Mouse (Mus musculus) induced T-regulatory cell, adult 2 months (primary cell): ENCODE data around the gene Hint1.

Experiments used
- DNase-seq: peaks from one replicate; pipeline ENCODE4 v3.0.0-alpha.2; 2012; ENCODE audit warnings: low read depth

The Hint1 gene

DNA sequence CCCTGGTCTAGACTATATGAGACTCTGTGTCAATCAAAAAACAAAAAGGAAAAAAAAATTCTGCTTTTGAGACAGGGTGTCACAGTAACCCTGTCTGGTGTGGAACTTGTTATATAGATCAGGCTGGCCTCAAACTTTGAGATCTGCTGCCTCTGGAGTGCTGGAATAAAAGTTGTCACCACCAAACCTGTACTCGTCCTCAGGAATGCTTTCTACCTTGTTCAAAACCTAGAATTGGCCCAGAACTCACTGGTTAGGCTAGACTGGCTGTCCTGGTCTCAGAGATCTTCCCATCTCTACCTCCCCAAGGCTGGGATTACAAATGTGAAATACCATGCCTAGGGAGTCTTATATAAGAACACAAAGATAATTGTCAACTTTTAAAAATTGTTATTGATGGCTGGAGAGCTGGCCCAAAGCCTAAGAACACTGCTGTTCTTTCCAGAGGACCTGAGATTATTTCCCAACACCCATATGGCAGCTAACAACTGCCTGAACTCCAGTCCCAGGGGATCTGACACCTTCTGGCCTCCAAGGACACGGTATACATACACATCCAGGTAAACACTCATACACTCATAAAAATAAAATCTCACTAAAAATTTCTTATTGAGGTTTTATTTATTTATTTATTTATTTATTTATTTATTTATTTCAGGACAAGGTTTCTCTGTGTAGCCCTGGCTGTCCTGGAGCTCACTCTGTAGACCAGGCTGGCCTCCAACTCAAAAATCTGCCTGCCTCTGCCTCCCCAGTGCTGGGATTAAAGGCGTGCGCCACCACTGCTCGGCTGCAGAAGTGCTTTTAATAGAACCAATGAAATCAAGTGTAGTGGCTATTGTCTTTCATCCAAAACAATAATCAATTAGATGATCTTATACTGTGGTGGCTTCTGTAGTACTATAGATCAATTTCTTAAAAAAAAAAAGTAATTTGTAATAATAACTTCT lies 4.4 kb upstream of the Hint1 start:
- DNase-seq: no peak

- peak; percentile 70 for DNase-seq
Measured at GRCm38 (mm10) chr11:54862621-54863520, 3.3 kb upstream of the Hint1 start.

GRCm38 (mm10) chr11:54865330-54866085 lies 675 bp upstream of the Hint1 start:
- DNase-seq: no peak

DNA sequence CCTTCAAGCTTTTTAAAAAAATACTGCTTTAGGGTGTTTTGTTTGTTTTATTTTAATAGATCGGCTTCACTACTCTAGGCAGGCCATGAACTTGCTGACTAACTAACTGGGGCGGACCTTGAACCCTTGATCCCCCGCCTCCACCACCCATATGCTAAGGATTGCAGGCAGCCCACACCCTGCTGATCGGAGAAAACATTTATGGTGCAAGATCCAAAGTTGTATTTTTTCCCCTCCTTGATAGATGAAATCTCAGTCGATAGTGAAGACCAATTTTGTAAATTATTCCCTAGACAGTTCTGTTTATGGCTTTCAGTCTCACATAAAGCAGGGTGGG lies 834 bp downstream of the Hint1 start:
- DNase-seq: no peak

GRCm38 (mm10) chr11:54867903-54868434 lies 1.8 kb downstream of the Hint1 start:
- peak; percentile 42 for DNase-seq

DNA sequence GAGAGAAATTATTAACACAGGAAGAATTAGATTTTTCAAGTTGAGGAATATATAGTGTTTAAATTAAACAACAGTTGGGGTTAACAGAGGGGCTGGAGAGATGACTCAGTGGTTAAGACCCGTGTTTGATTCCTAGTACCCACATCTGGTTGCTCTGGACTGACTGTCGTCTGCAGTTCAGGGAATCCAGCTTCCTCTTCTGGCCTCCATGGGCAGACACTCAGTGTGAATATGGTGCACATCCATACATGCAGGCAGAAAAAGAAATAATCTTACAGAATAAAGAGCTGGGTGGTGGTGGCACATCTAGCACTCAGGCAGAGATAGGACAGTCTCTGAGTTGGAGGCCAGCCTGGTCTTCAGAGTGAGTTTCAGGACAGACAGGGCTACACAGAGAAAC lies 2.3 kb downstream of the Hint1 start:
- no peak for DNase-seq

DNA sequence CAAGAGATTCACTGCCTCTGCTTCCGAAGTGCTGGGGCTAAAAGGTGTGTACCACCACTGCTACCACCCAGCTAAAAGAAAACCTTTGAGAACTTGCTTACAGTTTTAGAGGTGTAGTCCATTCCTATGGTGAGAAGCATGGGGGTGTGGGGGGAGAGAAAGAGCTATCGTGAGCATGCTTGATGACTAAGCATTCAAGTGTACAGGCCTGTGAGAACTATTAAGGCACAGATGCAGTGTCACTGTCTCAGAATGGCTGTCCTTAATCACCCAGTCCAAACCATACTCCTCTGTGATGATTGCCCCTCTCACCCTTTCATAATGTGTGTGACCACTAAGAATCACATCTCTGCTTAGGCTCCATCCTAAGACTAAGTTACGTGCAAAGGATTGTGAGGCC lies 3.1 kb downstream of the Hint1 start:
- DNase-seq: no peak

DNA sequence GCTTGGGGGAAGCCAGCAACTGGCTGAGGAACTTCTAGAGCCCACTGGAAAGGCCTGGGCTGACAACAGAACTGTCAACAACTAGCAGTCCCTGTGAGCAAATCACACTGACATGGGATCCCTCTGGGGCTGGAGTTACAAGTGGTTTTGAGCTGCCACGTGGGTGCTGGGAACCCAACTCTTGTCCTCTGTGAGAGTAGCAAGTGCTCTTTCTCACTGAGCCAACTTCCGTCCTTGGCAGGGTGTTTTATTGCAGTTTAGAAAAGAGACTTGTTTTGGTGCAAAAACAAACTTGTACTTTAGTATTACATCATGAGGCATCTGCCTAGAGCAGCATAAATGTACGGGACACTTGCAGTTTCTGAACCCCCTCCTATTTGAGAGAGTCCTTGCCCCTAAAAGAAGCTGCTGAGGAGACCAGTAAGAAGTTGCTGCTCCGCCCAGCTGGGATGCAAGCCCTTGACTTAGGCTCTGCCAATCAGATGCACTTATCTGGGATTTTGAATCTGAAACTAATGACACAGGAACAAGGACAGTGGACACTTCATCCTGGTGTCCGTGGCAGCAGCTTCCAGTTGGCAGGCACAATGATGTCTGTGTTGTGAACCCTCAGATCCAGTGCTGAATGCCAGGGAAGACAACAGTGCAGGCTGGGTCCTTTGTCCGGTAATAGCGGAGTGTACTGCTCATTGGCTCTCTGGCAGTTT lies 5.8 kb downstream of the Hint1 start:
- no peak for DNase-seq

DNA sequence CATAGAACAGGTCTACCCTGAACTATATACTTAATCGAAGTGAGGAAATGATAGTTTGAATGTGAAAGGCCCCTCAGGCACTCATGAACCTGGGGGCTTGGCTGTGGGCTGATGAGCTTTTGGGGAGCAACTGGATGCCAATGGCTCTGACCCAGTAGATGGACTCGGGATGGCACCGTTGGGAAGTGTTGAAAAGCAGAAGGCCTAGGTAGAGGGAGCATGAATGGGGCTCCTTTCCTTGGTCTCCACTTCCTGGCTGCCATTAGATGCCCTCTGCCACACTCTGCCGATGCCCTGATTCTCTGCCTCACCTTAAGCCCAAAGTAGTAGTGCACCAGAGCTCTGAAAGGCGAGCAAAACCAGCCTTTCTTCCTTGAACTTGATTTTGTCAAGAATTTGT lies 9.8 kb downstream of the Hint1 start:
- no peak for DNase-seq

- peak; percentile 60 for DNase-seq
Measured at GRCm38 (mm10) chr11:54878893-54879292, 12.7 kb downstream of the Hint1 start.

DNA sequence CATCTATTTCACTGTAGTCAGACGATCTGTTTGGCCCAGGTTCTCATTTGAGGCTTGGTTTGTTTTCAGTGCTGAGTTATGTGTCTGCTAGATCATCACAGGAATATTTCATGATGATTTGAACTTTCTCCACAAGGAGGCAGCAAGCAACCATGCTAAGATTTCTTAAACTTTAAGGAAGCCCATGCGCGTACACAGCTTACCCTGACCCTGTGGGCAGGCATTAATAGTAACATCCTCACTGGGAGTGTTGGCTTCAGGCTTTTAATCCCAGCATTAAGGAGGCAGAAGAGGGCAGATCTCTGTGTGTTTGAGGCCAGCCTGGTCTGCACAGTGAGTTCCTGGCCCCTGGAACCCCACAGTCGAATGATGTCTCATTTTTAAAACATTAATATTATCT lies 13.3 kb downstream of the Hint1 start:
- peak; percentile 92 for DNase-seq

DNA sequence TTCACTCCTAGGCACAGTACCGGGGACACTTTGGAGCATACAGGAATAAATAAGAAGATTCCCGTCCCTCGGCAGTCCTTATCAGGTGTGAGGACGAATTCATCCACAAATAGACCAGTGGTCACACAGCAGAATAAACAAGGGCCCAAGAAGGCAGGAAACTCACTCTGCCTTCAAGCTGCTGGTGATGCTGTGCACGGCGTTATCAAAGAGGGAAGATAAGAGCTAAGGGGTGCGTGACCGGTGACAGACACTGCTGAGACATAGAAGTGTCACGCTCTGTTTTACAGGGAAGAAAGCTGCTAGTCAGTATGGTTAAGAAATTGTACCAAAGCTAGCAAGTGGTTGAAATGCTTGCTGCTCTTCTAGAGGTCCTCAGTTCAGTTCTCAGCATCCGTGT lies 13.7 kb downstream of the Hint1 start:
- DNase-seq: no peak

DNA sequence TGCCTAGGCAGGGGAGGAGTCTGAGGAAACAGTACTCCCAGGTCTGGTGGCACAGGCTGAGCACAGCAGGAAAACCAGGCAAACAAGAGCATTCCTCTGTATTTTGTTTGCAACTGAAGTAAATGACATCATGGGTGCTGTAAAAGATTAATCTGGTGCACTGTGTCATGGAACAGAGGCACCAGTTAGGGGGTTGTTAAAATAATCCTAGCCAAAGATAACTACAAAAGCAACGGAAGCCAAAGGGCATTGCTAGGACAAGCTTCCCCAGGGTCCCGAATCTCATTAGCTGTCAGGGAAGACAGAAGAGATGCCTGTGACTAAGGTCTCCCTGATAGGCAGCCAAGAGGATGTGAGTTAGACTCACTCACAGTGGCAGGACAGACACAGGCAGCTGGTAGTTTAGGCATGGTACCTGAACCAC lies 14.9 kb downstream of the Hint1 start:
- DNase-seq: no peak

GRCm38 (mm10) chr11:54882671-54883070 lies 16.5 kb downstream of the Hint1 start:
- DNase-seq: no peak

DNA sequence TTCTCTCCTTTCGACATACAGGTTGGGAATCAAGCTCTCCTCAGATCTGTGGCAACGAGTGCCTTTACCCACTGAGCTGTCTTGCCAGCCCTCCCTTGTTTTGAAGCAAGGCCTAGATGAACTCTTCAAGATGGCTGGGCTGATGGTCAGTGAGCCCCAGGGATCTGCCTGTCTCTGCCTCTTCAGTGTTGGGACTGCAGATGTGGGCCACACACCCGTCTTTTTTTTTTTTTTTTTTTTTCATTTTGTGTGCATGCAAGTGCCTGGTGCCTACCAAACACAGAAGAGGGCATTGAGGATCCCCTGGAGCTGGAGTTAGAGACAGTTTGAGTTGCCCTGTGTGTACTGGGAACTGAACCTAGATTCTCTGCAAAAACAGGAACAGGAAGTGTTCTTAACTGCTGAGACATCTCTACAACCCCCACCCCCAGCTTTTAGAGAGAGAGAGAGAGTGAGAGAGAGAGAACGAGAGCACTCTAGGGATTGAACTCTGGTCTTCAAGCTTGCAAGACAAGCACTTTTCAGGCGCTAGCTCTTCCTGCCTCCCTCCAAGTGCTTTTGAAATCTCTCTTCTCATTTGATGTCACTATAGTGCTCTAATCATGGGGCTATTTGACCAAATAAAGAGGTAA lies 18.1 kb downstream of the Hint1 start:
- DNase-seq: peak; percentile 69

DNA sequence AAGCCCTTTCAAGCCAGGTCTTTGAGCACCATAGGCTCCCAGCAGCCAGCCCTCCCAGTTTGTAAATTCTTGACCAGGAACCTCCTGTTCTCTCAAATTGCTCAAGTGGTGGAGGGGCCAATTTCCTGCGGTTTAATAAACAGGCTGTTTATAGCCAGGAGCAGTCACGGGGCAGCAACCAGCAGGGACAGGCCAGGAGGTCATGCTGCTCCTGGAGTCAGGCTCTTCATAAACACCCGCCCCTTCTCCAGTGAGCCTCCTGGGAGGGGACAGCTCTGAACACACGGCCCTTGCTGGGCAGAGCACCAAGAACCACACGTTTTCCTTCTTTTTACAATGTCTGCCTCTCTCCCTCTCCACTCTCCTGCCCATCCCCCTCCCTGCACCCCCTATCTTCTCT lies 18.8 kb downstream of the Hint1 start:
- no peak for DNase-seq

GRCm38 (mm10) chr11:54885406-54885805 lies 19.2 kb downstream of the Hint1 start:
- no peak for DNase-seq

GRCm38 (mm10) chr11:54887927-54888326 lies 21.7 kb downstream of the Hint1 start:
- DNase-seq: no peak

DNA sequence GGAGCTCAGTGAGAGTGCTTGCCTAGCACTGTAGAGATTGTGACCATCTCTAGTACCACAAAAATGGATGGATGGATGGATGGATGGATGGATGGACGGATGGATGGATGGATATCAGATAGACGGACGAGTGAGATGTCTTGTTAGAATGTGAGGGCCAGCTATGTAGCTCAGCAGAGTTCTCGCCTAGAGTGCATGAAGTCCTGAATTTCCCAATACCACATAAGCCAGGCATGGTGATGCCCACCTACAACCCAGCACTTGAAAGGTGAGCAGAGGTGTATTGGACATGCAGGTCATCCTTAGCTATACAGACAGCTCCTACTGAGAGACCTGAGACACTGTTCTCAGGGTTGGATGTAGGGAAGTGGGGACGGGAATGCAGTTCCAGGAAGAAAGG lies 25.2 kb downstream of the Hint1 start:
- no peak for DNase-seq

DNA sequence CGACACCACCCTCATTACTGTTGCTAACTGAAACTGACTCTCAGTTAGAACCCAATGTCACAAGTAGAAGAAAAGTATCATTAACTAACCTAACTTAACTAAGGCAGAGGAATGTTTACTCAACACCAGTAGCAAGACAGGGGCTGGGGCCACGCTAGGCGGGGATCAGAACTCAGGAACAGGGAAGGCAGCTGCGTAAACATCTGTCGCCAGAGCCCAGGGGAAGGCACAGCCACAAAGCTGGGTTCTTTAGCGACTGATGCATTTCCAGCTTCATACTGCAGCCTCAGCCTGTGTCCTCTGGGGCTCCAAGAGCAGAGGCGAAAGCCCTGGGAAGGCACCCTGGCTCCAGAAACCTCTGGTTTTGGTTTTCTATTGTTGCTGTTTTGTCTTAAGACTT lies 25.9 kb downstream of the Hint1 start:
- no peak for DNase-seq

DNA sequence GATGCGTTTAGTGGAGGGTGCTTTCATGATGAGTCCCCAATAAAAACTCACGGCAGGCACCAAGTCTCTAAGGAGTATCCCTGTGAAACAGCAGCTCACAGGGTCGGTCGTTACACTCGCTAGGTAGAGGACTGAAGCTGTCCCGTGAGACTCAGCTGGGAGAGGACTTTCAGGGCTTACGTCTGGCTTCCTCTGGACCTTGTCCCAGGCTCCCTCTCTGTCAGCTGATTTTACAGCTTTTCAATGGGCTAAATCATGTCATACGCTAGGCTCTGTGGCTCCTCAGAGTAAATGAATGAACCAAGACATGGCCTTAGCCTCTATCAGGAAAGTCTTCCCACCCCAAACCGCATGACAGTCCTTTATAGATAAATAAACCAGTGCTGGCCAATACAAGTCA lies 28.4 kb downstream of the Hint1 start:
- no peak for DNase-seq
